Mouse (Mus musculus): ENCODE measurements around the gene App.

Gene App

DNA sequence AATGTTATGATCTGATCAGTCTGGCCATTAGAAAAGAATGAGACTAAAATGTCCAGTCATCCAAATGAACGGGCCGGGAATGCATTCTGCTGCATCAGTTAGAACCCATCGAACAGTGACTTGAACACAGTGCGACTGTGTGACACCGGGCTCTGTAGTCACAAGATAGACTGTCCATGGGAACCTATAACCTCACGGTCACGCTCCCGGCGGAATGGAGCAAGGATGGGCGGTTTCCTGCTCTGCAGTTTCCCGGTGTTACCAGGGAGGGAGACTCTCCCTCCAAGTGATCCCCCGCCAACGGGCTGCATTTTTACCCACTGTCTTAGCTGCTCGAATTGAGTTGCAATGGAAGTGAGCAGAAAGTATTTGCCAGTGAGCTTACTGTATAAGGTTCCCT lies 87.3 kb downstream of the App start:
- no peak for DNase-seq (ENCODE audit: low spot score in 2 of 2)

DNA sequence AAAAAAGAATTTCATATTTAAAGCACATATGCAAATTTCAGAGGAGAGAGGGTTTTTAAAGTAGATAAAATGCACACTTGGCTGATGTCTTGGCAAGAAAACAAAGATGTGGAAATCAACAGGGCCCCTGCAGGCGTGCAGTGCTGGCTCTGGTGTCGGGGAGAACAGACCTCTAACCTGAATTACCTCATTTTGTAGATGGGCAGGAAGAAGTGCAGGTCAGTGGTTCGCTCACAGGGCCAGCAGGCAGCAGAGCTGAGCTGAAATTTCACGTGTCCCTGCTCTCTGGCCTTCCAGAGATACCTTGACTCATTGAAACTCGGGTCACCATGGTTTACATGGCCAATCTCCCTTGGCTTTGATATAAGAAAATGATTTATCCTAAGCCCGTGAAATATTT lies 87.7 kb downstream of the App start:
- no peak for DNase-seq (ENCODE audit: low spot score in 2 of 2)

DNA sequence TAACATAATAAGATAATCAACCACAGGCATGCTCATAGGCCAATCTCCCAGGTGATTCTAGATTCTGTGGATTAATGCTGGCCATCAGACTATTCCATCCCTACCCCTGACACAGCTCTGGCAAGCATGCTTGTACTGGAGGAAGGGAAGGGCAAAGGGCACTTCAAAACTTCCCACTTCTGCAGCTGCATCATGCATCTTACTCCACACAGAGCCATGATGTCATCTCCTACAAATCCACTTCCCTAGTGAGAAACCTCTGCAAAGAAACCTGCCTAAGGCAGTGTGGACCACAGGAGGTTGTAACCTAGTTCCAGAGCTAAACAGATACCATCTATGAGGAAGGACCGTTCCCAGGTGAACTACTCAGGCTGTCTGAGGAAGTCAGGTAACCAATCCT lies 89.4 kb downstream of the App start:
- DNase-seq (ENCODE audit: low spot score in 2 of 2): peak in 1 of 2 experiments; percentile 23

DNA sequence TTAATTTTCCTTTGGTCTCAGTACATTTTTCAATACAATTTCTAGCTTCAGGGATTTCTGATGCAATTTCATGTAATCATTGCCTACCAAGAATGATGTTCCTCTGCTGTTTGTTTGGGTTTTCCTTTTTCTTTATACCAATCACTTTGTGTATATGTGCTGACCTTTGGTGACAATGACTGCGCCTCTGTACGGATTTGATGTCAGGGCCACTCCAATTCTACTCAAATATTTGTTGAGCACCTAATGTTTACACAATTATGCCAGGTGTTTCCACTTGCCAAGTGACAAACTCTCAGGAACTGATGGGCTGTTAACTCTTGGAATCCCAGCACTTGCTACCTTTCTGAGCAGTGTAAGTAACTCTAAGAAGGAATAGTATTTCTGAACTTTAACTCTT lies 98.2 kb downstream of the App start:
- no peak for DNase-seq (ENCODE audit: low spot score in 2 of 2)

DNA sequence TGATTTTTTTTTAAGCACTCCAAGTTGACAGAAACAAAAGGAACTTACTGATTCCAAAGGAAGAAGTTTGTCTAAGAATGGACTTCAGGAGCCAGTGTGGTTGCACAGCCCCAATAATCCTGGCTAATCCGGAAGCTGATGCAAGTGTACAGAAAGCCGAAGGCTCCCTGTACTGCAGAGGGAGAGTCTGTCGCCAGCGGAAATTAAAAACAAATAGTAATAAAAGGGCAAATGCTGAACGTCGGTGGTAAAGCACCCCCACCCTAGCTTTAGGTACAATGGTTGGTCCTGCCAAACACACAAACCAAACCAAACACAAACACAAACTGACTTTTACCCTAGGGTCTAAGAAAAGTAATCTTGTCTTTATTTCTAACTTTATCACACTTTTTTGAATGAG lies 98.7 kb downstream of the App start:
- no peak for DNase-seq (ENCODE audit: low spot score in 2 of 2)

DNA sequence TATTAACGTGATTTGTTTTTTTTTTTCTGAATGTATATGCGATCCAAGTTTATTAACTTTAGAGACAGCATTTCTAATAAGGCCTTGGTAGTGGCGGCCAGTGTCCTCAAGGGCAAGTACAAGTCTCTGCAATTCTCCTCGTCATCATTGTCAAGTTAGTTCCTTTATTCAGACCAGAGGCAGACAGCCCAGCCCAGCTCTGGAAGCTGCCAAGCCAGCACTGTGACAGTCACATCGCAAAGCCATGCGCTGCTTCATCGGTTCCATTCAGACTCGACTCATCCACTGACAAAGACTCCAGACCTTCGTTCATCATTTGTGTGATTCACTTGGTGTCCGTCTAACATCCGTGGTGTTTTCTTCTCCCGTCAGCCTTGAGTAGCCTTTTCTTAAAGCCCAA lies 100.9 kb downstream of the App start:
- DNase-seq (ENCODE audit: low spot score in 2 of 2): no peak

DNA sequence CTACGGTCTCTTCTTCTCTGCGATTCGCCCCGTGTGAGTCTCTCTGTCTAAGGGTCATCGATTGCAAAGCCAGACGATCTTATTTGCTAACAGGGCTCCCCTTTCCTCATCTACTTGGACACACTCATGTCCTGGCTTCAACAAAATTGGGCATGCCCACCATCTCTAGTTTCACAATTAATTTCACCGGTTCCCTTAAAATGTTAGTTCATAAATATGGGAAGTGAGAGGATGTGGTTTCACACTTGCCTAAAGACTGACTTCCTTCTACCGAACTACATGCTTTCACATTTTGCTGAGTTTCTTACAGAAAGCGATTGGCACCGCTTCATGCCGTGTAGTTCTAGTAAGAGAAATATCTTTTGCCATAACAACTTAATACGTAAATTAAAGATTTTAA lies 101.8 kb downstream of the App start:
- DNase-seq (ENCODE audit: low spot score in 2 of 2): peak; percentile 12 to 30

DNA sequence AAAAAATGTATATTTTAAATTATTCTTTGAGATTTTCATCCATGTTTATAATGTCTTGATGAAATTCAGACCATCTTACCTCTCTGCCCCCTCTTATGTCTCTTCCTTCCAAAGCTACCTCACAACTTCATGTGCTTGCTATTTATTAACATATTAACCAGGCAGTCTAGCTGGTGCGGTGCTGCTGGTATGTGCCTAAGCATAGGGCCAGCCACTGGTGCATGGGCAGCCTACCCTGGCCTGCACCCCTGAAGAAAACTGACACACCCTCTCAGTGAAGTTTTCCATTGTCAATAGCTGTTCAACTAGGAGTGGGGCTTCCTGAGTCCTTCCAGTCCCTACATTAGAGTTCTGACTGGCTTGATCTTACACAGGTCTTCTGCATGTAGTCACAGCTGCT lies 102.3 kb downstream of the App start:
- no peak for DNase-seq (ENCODE audit: low spot score in 2 of 2)

DNA sequence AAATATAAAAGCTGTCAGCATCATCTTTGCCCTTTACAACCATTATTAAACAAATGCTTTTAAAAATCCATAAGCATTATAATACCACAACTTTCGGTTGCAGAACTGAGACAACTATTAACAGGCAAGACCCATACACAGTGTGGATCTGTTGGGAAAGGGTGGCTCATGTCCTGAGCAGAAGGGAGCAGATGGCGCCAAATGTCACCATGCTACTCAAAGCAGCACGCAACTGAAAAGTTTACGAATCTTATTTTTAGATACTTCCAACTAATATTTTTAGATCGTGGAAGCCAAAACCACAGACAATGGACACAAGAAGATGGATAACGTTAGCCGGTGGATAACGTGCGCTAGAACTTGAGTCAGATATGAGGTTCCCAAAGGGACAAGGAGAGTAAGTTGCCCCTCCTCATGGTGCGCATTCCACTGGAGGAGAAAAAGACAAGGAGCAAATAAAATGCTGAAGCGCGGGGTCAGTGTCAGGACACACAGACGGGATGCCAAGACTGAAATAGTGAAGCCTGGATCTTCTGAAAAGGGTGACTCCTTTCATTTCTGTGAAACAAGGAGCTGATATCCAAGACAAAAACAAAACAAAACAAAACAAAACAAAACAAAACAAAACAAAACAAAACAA lies 106.2 kb downstream of the App start:
- peak; percentile 27 to 30 for DNase-seq (ENCODE audit: low spot score in 2 of 2)

DNA sequence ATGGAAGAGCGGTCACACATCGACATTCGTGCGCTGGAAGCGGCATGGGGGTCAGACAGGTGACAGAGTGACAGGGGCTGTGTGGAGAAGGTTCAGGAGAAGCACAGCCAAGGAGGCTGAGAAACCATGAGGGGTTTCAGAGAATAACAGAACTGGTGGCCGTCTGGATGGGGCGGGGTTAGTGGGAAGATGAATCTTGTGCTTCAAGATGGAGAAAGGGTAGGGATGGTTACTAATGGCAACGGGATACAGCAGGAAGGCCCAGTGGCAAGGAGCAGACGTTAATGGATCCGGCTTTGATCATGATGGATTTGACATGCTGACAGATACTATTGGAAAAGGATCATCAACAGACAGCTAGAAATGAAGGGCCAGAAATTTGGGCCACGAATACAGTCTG lies 107.3 kb downstream of the App start:
- DNase-seq (ENCODE audit: low spot score in 2 of 2): no peak

DNA sequence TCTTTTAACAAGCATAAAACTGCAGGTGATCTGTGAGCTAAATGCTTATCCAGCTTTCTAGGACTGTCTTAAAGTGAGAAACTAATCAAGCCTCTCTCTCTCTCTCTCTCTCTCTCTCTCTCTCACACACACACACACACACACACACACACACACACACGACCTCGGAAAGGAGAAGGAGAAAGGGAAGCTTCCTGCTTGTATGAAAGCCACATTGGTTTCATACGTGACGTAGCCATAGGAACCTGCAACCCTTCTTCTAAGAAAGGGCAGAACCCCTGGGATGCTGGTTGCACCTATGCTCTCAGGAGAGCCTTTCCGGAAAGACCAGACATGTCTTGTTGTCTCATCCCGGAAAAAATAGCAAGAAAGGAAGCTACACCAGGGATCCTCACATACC lies 108.8 kb downstream of the App start:
- DNase-seq (ENCODE audit: low spot score in 2 of 2): no peak

DNA sequence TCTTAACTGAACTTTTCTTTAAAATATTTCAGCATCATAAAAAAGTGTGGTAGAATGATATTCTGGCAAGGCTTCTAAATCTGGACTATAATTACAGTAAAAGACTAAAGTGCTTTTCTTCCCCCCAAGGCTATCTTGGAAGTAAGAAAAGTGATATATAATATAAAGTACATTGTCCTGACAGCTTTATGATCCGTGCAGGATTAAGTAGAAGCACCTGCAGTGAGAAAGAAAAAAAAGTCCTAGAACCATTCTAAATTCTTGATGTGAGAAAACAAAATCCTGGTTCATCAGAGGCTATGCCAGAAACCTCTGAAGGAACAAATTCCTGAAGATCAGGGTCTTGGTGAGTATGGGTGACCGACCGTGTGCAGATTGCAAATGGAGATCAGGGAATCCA lies 110.8 kb downstream of the App start:
- DNase-seq (ENCODE audit: low spot score in 2 of 2): no peak

DNA sequence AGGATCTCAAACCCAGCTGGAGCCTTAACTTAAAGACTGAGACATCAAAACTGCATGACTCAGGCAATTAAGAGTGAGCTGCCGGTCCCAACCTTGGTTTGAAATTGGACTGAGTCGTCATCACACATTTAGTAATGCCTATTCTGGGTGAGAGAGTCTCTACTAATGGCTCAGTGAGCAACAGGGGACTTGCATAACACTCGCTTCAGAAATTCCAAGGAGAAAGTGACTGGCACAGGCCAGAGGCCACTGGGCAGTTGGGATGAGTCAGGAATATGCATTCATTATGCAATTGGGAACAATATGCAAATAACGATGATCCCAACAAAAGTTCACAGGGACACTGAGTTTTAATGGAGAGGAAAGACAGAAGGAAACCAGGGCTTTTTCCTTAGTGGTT lies 111.8 kb downstream of the App start:
- DNase-seq (ENCODE audit: low spot score in 2 of 2): no peak

DNA sequence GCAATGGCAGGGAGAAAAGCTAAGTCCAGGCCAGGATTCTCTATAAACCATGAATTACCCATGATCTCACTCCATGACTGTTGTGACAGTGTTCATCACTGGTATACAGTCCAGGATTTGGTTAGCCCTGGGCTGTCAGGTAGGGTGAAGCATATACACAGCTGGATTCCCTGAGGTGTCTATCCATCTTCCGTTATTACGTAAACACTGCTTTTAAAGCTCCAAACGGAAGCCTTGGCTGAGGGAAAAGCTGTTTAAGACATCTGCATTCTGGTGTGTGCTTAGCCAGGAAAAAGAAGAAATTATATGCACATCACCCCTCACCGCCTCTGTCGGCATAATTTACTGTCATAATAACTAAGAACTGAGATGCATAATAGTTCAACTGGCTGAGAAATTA lies 115.4 kb downstream of the App start:
- DNase-seq (ENCODE audit: low spot score in 2 of 2): no peak

DNA sequence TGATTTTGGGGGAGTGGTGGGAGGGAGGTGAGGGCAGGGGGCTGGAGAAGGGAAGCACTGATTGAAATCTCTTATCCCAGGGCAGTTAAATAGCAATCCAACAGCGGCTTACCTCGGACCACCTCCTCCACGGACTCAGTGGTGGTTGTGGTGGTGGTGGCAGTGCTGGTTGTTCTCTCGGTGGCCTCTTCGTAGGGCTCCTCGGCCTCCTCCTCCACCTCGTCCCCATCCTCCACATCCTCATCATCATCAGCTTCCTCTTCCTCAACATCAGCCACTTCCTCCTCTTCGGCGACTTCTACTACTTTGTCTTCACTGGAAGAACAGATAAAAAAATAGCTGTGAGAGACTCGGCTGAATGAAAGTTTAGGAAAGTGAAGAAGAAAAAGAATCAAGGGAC lies 117.4 kb downstream of the App start:
- no peak for DNase-seq (ENCODE audit: low spot score in 2 of 2)

DNA sequence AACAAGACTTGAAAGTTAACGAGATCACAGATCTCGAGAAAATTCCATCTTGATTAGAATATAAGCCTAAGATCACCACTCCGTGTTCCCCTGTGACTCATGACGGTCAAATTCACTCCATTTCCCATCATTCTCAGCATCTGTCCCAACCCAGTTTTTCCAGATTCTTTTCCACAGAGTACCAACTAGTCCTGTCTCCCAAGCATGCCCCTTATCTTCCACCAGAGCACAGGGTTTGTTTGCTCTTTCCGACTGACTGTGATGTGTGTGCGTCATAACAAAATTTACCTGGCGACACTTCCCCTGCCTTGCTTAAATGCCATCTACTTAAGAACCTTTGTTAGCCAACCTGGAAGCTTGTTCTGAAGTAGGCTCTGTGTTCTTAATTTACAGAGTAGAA lies 119.6 kb downstream of the App start:
- DNase-seq (ENCODE audit: low spot score in 2 of 2): no peak

DNA sequence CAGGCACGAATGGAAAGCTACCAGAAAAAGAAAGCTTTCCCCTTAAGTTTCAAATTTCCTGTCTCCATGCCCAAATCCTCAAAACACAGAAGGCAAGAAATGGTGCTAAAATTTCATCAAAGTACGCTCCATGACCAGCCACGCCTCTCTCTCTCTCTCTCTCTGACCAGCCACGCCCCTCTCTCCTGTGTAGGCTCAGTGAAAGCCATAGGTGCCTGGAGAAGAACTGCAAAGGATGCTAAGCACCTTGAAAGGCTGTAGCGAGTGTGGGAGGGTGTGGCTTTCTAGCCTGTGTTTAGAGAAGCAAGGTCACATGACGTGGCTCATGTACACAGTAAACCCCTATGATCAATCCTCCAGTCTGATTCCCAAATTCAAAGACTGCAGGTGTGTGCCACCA lies 126.3 kb downstream of the App start:
- DNase-seq (ENCODE audit: low spot score in 2 of 2): no peak

DNA sequence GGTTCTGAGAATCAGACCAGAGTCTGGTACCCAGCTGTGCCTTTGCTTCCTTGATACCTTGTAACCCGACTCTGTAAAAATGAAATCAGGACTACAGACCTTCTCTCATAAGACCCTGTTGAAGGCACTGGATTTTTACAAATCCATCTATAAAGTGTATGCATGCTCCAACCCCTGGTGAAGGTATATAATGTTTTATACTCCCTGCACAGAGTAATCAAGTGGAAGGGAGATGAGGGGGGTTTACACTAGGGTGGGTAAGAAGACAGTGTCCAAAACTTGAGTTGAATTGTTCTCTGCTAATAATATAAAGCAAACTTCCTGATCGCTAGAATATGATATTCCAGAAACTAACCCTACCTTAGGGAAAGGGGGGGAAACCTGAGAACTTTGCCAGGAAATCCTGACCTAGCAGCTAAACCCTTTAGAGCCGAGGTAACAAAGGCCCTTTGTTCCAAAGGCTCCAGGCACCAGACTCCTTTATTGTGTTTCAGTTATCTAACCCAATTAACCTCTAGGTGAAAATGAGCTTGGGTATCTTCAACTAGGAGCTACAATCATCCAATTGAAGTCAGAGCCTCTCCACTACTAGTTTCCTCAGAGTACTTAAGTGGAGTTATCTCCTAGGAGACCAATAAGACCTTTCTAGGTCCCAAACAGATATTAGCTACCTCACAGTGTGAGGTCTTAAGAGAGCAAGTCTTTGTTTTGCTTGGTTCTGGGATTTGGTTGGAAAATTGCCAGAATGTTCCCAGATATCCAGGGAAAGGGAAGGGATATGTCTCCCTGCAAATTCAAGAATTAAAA lies 132.2 kb downstream of the App start:
- DNase-seq (ENCODE audit: low spot score in 2 of 2): peak in 1 of 2 experiments; percentile 50

DNA sequence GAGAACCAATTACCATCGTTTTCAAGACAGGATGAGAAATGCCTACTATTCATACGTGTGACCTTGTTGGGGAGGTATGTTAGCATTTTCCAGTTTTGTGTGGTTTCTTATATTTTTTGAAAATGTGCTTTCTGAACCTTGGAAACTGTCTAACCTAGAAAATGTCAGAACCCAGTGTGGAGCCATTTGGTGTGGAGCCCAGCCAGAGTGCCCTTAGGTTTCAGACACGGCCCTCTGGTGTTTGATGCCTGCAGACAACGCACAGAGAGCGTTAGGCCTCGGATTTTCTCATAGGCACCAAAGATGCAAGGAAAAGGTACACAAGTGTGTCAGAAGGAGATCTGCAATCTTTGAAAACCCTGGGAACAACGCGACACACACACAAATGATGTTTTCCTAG lies 134.8 kb downstream of the App start:
- DNase-seq (ENCODE audit: low spot score in 2 of 2): no peak

DNA sequence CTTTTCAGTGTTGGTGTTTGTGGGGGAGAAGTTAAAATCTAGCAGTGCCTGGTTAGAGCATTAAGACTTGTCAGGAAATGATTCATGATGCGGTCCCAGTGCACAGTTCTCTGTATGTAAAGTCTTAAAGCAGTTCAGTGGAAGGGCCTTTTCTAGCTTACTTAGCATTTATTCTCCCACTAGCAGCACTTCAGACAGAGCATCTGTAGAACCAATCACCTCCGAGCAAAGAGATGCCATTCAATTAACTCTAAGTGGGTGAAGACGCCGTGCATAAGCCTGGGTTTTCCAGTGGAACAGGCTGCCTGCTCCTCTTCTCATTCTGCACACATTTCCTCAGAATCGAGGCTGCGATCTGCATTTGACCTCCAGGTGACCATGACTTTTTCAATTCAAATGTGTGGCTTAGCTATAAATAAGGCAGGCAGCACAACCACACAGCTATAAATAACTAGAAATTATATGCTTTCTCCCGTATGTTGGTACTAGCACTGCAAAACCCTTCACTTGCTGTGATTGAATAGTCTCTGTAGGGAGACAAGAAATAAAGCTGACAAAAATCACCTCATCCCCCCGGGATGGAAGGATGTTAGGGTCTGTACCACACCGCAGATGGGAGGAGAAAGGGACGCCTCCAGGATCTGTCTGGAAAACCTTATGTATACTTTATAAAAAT lies 135.5 kb downstream of the App start:
- no peak for DNase-seq (ENCODE audit: low spot score in 2 of 2)

DNA sequence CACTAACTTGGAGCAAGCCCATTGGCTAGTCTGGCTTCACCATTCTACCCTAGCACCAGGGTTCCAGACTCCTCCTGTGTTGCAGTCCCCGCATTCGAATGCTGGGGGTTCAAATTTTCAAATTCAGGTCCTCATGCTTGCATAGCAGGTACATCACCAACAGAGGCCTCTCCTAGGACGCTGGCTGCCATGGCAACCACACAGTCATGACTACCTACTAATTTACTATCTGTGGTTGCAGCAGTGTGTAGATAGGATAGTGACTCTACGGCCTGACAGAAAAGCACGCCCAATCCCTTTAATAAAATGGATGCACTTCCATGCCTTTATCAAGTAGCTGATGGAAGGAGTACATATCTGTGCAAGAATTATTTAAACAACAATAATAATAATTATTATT lies 137.8 kb downstream of the App start:
- DNase-seq (ENCODE audit: low spot score in 2 of 2): no peak

DNA sequence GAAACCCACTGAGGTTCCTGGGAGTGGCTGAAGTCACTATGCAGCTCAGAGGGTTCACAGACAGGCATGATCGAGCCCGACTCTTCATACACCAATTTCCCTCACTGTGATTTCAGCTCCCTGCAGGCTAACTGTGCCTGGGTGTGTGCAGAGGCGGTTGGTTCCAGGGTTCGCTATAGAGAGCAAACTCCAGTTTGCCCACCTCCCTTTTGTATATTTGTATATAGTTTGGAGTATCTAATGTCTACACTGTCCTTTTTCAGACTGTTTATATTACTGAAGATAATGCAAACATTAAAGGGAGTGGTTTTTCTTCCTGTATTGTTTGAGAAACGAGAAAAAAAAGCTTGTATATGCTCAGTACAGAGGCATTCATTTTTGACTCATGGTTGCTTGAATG lies 139.8 kb downstream of the App start:
- DNase-seq (ENCODE audit: low spot score in 2 of 2): no peak

DNA sequence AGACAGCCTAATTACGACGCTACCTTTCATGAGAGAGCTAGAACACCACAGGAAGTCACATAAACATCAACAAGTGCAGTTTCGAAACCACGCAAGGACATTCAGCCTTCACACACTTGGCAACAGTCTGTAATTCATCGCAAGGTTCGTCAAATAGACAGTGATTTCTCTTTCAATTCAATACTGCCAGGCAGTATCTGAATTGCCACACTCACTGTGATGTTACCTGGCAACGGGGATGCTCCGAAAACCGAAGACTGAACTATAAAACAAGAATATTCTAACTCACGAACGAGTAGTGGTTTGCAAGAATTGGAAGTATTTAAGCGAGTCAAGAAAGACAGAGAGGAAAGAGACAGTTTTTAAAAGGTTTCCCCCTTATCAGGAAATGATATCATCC lies 142.8 kb downstream of the App start:
- no peak for DNase-seq (ENCODE audit: low spot score in 2 of 2)
